Mouse (Mus musculus): ENCODE measurements at regions not wholly inside any gene's neighbourhood (a gene's known extent, or its start where the extent isn't known, plus 50 kb on each side); places are given as distances from the start of the nearest gene placed in this dataset.

- no peak for ATAC-seq (ENCODE audit: extremely low read depth, insufficient number of reproducible peaks, low FRiP score, poor library complexity, severe bottlenecking)
These were observed 113.9 kb upstream of the Il12b start for GRCm38 (mm10) chr11:44285961-44286360.

DNA sequence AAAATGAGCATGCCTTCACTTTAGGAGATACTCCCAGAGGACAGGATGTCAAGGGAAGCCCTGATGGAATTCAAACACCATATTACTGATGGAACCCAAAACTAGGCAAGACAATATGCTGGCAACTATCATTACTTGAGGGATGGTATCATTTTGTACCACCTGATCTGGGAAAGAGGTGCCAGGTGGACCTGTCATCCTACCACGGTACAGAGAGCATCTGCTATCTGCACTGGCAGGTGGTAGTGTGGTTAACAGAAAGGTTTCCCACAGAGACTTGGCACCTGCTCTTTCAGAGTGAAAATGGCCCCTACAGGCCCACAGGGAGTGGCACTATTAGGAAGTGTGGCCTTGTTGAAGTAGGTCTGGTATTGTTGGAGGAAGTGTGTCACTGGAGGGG is 111.0 kb upstream of the Il12b start:
- no peak for ATAC-seq (ENCODE audit: extremely low read depth, insufficient number of reproducible peaks, low FRiP score, poor library complexity, severe bottlenecking)

DNA sequence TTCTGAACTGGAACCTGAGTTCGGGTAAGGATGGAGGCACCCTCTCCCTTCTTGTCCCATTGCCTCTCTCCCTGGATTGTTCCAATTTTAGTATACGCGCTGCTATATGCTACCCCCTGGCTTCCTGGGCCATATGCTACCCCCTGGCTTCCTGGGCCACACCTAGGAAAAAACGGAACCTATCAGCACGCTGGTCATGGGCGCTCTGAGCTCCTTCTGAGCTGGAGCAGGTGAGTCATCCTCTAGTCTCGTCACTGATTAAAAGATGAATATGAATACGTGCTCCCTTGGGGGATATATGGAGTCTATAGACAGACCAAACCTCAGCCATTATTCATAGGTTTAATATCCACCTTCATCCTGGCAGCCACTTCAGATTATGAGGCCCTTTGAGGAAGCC is 96.1 kb upstream of the Il12b start:
- no peak for ATAC-seq (ENCODE audit: extremely low read depth, insufficient number of reproducible peaks, low FRiP score, poor library complexity, severe bottlenecking)

DNA sequence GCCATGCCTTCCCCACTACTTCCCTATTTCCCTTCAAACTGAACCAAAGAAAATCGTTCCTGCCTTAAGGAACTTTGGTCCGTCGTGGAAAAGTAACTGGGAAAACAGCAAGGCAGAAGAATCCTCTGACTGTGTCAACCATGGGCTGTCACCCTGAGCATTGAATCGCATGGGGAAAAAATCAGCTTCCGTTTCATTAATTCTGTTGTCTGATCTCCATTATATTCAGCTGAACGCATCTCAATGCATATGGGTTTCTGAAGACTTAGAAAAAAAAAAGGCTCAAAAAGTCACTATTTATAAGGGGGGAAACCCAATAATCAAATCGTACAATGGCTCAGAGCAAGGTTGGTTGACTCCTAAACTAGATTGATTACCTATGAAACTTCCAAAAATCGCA is 83.8 kb upstream of the Il12b start:
- ATAC-seq (ENCODE audit: extremely low read depth, insufficient number of reproducible peaks, low FRiP score, poor library complexity, severe bottlenecking): no peak

- ATAC-seq (ENCODE audit: extremely low read depth, insufficient number of reproducible peaks, low FRiP score, poor library complexity, severe bottlenecking): no peak
These were observed 80.7 kb upstream of the Il12b start for GRCm38 (mm10) chr11:44319136-44319535.

- no peak for ATAC-seq (ENCODE audit: extremely low read depth, insufficient number of reproducible peaks, low FRiP score, poor library complexity, severe bottlenecking)
These were observed 76.5 kb upstream of the Il12b start for GRCm38 (mm10) chr11:44323314-44323713.

- ATAC-seq (ENCODE audit: extremely low read depth, insufficient number of reproducible peaks, low FRiP score, poor library complexity, severe bottlenecking): no peak
These were observed 74.8 kb upstream of the Il12b start for GRCm38 (mm10) chr11:44325066-44325465.

- no peak for ATAC-seq (ENCODE audit: extremely low read depth, insufficient number of reproducible peaks, low FRiP score, poor library complexity, severe bottlenecking)
These were observed 74.3 kb upstream of the Il12b start for GRCm38 (mm10) chr11:44325525-44325924.

DNA sequence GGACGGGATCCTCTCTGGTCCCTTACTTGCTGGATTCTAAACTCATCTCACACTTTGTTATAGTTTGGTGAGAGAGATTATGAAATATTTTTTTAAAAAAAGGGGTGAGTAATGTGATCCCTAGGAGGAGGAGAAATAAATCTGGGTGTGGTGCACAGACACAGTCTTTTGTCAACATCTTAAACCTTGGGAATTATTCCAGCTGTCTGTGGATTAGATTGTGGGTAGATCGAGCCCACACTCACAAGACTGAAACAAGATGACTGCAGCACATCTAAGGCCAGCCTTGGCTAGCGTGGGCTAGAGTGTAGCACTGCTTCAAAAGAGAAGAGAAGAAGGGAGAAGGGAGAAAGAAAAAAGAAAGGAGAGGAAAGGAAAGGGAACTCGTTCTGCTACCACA is 70.4 kb upstream of the Il12b start:
- no peak for ATAC-seq (ENCODE audit: extremely low read depth, insufficient number of reproducible peaks, low FRiP score, poor library complexity, severe bottlenecking)

GRCm38 (mm10) chr11:44330438-44330837 is 69.4 kb upstream of the Il12b start:
- ATAC-seq (ENCODE audit: extremely low read depth, insufficient number of reproducible peaks, low FRiP score, poor library complexity, severe bottlenecking): no peak

DNA sequence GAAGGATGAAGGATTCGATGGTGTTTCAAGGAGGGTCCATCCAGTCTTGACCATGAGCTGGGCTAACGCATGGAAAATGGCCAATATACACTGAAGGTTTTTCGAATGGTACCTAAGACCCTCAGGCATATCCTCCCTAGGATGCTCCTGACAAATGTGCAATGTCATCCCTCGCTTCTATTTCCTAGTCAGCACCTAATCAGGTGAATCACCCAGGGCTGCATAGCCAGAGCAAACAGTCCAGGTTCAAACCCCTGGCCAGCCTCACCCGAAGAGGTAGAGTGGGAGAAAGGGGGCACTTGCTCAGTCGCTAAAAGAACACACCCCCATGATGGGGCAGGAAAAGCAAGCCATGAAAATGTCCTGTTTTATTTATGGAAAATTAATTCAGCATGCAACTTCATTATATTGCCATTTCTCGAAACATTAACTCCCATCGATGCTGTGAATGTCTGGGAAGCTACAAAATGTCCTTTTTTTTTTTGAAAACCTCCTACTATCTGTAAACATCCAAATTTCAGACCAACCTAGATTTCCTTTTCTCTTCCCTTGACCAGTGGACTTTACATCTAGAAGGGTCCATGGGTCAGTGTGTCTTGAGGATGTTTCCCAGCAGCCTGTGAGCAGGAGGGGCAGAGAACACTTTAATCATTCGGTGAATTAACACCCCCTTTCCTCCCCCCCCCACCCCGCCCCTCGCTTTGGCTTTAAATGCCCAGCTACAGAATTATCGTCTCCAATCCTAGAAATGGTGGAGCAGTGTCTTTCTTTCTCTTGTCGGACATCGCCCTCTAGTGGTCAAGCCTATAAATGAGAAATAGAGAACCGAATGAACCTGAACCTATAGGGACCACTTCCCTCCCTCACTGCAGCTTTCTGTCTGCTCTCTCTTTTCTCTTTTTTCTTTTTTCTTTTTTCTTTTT is 68.8 kb upstream of the Il12b start:
- peak; percentile 53; the same call in 1 of the 2 replicates for ATAC-seq (ENCODE audit: extremely low read depth, insufficient number of reproducible peaks, low FRiP score, poor library complexity, severe bottlenecking)

GRCm38 (mm10) chr11:44331774-44332129 is 68.1 kb upstream of the Il12b start:
- no peak for ATAC-seq (ENCODE audit: extremely low read depth, insufficient number of reproducible peaks, low FRiP score, poor library complexity, severe bottlenecking)

DNA sequence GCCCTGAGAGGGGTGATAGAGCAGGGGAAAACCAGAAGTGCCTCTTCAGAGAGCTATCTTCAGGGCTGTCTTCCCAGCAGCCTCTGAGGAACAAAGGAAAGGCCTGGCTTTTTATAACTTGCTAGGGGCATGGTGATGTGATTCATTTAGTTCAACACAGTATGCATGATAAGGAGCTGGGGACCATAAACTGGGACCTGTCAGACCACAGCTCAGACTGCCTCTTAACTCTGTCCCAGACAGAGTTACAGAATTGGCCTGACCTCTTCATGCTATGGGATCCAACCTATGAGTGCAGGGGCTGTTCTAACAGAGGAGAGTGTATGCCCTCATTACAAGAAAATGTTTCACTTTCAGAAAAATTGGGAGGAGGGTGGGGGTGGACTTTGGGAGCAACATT is 59.3 kb upstream of the Il12b start:
- ATAC-seq (ENCODE audit: extremely low read depth, insufficient number of reproducible peaks, low FRiP score, poor library complexity, severe bottlenecking): no peak

- no peak for ATAC-seq (ENCODE audit: extremely low read depth, insufficient number of reproducible peaks, low FRiP score, poor library complexity, severe bottlenecking)
These were observed 51.6 kb upstream of the Il12b start for GRCm38 (mm10) chr11:44348308-44348707.

DNA sequence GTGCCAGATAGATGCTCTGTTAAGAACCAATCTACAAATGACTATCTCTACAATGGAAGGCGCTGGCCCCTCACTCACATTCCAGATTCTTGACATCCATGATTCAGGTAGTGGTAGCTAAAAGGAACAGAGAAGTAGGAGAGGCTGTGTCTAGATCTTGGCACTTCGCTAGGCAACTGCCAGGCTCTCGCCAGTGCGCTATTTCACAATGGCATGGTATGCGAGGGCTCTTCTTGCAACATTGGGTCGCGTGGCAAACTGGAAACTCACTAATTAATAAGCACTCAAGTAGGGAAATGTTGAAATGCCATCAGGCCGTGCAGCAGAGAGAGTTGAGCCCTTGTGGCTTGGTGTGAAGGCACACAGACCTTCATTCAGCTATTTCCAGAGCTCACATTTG is 50.3 kb upstream of the Il12b start:
- ATAC-seq (ENCODE audit: extremely low read depth, insufficient number of reproducible peaks, low FRiP score, poor library complexity, severe bottlenecking): no peak

Measured in neutrophil, adult 5-6 weeks (primary cell).